Mouse (Mus musculus) heart, adult 10 weeks (tissue): Measurements from ENCODE around the gene Spns2. TPM values are rescaled to one million over a fixed set of nuclear protein-coding genes. Genes with fewer than 3 reads are reported as not detected.

ENCODE experiments used
- polyA plus RNA-seq: library from polyadenylated mRNA; stranded (reverse); fragments of 350-450 nt; fragmentation: Illumina TruSeq; extraction: RNeasy Lipid Tissue Mini Kit (QIAGEN cat#74804); gene quantifications from one replicate; pipeline ENCODE4 v1.2.3, GENCODE M21; 2014; ENCODE audit warnings: low read depth, low replicate concordance

Spns2 gene
- 12.3 TPM for polyA plus RNA-seq

GRCm38 (mm10) chr11:72489881-72490301 is at the start of gene Spns2:
Gene Spns2, minus strand, starts transcription at chr11:72489904.

GRCm38 (mm10) chr11:72440965-72441664 is 48.6 kb downstream of the Spns2 start, which contains the start of gene Mybbp1a:
Gene Mybbp1a, plus strand, starts transcription at chr11:72441355.

GRCm38 (mm10) chr11:72434963-72435693 is 54.6 kb downstream of the Spns2 start, which contains the start of gene Ggt6:
Gene Ggt6, plus strand, starts transcription at chr11:72435526.

GRCm38 (mm10) chr11:72411093-72411921 is 78.4 kb downstream of the Spns2 start, which contains the start of gene Smtnl2:
Gene Smtnl2, minus strand, starts transcription at chr11:72411713.

Other genes starting within 250 kb of the Spns2 start
- not detected for gene Slc13a5, start 222.7 kb downstream of the Spns2 start, polyA plus RNA-seq
- 24.4 TPM for gene Xaf1, start 188.3 kb downstream of the Spns2 start, polyA plus RNA-seq
- not detected for gene Fbxo39, start 175.5 kb downstream of the Spns2 start, polyA plus RNA-seq
- not detected for gene Tekt1, start 127.5 kb downstream of the Spns2 start, polyA plus RNA-seq
- 16.4 TPM for gene Smtnl2, start 78.2 kb downstream of the Spns2 start, polyA plus RNA-seq
- not detected for gene Ggt6, start 54.4 kb downstream of the Spns2 start, polyA plus RNA-seq
- gene Mybbp1a, start 48.5 kb downstream of the Spns2 start, polyA plus RNA-seq, result 37.6 TPM
- 0.21 TPM for gene Spns3, start 60.6 kb upstream of the Spns2 start, polyA plus RNA-seq
- 46.8 TPM for gene Ube2g1, start 117.4 kb upstream of the Spns2 start, polyA plus RNA-seq
- gene Ankfy1, start 200.1 kb upstream of the Spns2 start, polyA plus RNA-seq, result 12.6 TPM